Mouse (Mus musculus) liver, adult 2 months (tissue): ENCODE measurements around the gene Car4.

Source experiments
- CTCF ChIP-seq: fragments of 200-500 bp; IDR thresholded peaks from 2 replicates; pipeline ENCODE4 v1.5.1; 2011; ENCODE audit warnings: low read depth, low read length, control low read depth
- POLR2A ChIP-seq: fragments of 200-500 bp; IDR thresholded peaks from 2 replicates; pipeline ENCODE4 v1.6.1; 2011; ENCODE audit warnings: low read length, control low read depth; ENCODE audit not compliant: insufficient read depth; ENCODE audit errors: extremely low read depth

DNA sequence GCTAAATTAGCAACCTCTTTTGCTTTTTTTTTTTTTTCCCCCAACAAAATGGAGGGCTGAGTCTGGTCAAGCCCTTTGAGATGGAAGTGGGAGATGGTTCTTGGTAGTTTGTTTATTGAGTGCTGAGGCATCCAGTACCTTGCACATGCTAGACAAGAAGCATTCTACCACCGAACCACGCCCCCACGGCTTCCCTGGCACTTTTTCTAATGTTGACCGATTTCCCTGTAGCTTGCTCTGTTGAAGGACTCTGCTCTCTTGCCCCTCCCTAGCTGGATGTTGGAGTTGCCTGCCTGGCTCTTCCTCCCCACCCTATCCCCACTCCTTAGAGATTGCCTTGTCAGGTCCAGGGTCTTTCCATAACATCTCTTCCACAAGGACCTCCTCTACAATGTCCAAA lies 5.0 kb downstream of the Car4 start:
- TF ChIP-seq POLR2A: no peak
- TF ChIP-seq CTCF: no peak
